Mouse (Mus musculus) small intestine, adult 2 months (tissue): Measurements from ENCODE around the gene Elp6. TPM values are rescaled to one million over a fixed set of nuclear protein-coding genes. Genes with fewer than 3 reads are reported as not detected.

Experiments used
- H3K27ac ChIP-seq: fragments of 200-500 bp; 2 replicates; pipeline ENCODE4 v1.5.1; 2012; ENCODE audit warnings: low read depth, low read length, control low read depth, inconsistent platforms; ENCODE audit not compliant: insufficient read depth
- H3K27me3 ChIP-seq: fragments of 200-500 bp; 2 replicates; pipeline ENCODE4 v1.6.1; 2012; ENCODE audit warnings: mild to moderate bottlenecking, moderate library complexity, low read length, inconsistent platforms; ENCODE audit not compliant: control insufficient read depth, insufficient read depth
- H3K36me3 ChIP-seq: fragments of 200-500 bp; 2 replicates; pipeline ENCODE4 v1.6.1; 2012; ENCODE audit warnings: mild to moderate bottlenecking, low read length, control low read depth, inconsistent platforms; ENCODE audit not compliant: control insufficient read depth, insufficient read depth
- H3K4me1 ChIP-seq: fragments of 200-500 bp; 2 replicates; pipeline ENCODE4 v1.6.1; 2012; ENCODE audit warnings: low read length, inconsistent platforms, mixed read lengths; ENCODE audit not compliant: control insufficient read depth, insufficient read depth, insufficient read length
- H3K4me3 ChIP-seq: fragments of 200-500 bp; 2 replicates; pipeline ENCODE4 v1.5.1; 2012; ENCODE audit warnings: low read depth, mild to moderate bottlenecking, control low read depth, inconsistent platforms, low read length, moderate library complexity
- CTCF ChIP-seq: fragments of 200-500 bp; IDR thresholded peaks from 2 replicates; pipeline ENCODE4 v1.5.1; 2012; ENCODE audit warnings: low read depth, mild to moderate bottlenecking, control low read depth, inconsistent platforms, low read length, moderate library complexity, mixed read lengths; ENCODE audit not compliant: insufficient replicate concordance, insufficient read length; ENCODE audit errors: extremely low read depth
- POLR2A ChIP-seq: fragments of 200-500 bp; IDR thresholded peaks from 2 replicates; pipeline ENCODE4 v1.6.1; 2012; ENCODE audit warnings: low read depth, mild to moderate bottlenecking, control low read depth, inconsistent platforms, low read length, moderate library complexity
- WGBS: fragments of 180-500 bp; shearing (Covaris S2); methylation state at CpG from one replicate; pipeline ENCODE4 v1.1.7; 2018; 5-methylcytosine and 5-hydroxymethylcytosine counted together
- polyA plus RNA-seq: library from polyadenylated mRNA; depleted of rRNA; stranded (reverse); fragments of >200 nt; gene quantifications from 2 replicates; pipeline ENCODE4 v1.2.3, GENCODE M21; 2012

The Elp6 gene
- polyA plus RNA-seq, 1 experiment, result 5.7 TPM

- H3K4me1 ChIP-seq, result no peaks in the 10 kb centered on the region
- no peaks in the 10 kb centered on the region for H3K36me3 ChIP-seq
- WGBS, result 93% methylated on average over 3 of the region's 3 CpGs
- no peaks in the 10 kb centered on the region for H3K27me3 ChIP-seq
- TF ChIP-seq POLR2A, result no peak
- no peak for TF ChIP-seq CTCF
- H3K4me3 ChIP-seq, result no peak overlapping the region
- no peak overlapping the region for H3K27ac ChIP-seq
Observed at GRCm38 (mm10) chr9:110272330-110272729, 32.6 kb upstream of the Elp6 start.

GRCm38 (mm10) chr9:110273507-110273906 lies 31.5 kb upstream of the Elp6 start:
- no peak overlapping the region for H3K27ac ChIP-seq
- H3K36me3 ChIP-seq, result no peaks in the 10 kb centered on the region
- no peaks in the 10 kb centered on the region for H3K4me1 ChIP-seq
- no peak overlapping the region for H3K4me3 ChIP-seq
- WGBS, result 65% methylated on average over 4 of the region's 4 CpGs
- no peaks in the 10 kb centered on the region for H3K27me3 ChIP-seq
- no peak for TF ChIP-seq CTCF
- TF ChIP-seq POLR2A, result no peak

GRCm38 (mm10) chr9:110275882-110276281 lies 29.1 kb upstream of the Elp6 start:
- no peak overlapping the region for H3K27ac ChIP-seq
- no peak overlapping the region for H3K4me3 ChIP-seq
- no peaks in the 10 kb centered on the region for H3K36me3 ChIP-seq
- H3K4me1 ChIP-seq, result no peaks in the 10 kb centered on the region
- WGBS, result 67% methylated on average over 5 of the region's 5 CpGs
- no peaks in the 10 kb centered on the region for H3K27me3 ChIP-seq
- TF ChIP-seq POLR2A (no peak), CTCF (no peak)

GRCm38 (mm10) chr9:110277431-110277881 lies 27.5 kb upstream of the Elp6 start:
- no peak overlapping the region for H3K4me3 ChIP-seq
- H3K4me1 ChIP-seq, result no peaks in the 10 kb centered on the region
- no peaks in the 10 kb centered on the region for H3K36me3 ChIP-seq
- WGBS, result 63% methylated on average over 8 of the region's 8 CpGs
- H3K27me3 ChIP-seq, result no peaks in the 10 kb centered on the region
- TF ChIP-seq POLR2A, result no peak
- TF ChIP-seq CTCF, result no peak
- no peak overlapping the region for H3K27ac ChIP-seq

GRCm38 (mm10) chr9:110284075-110284697 lies 20.8 kb upstream of the Elp6 start:
- Histone ChIP-seq H3K36me3 (no peaks in the 10 kb centered on the region), H3K27ac (no peak overlapping the region), H3K27me3 (no peaks in the 10 kb centered on the region), H3K4me3 (no peak overlapping the region), H3K4me1 (no peaks in the 10 kb centered on the region)
- TF ChIP-seq POLR2A (no peak), CTCF (no peak)
- WGBS, result 91% methylated on average over 10 of the region's 10 CpGs

- TF ChIP-seq POLR2A, result no peak
- no peak for TF ChIP-seq CTCF
- no peaks in the 10 kb centered on the region for H3K36me3 ChIP-seq
- H3K27ac ChIP-seq, result no peak overlapping the region
- H3K4me1 ChIP-seq, result no peaks in the 10 kb centered on the region
- no peak overlapping the region for H3K4me3 ChIP-seq
- H3K27me3 ChIP-seq, result no peaks in the 10 kb centered on the region
- WGBS, result 84% methylated on average over 7 of the region's 7 CpGs
Observed at GRCm38 (mm10) chr9:110287321-110287924, 17.6 kb upstream of the Elp6 start.

GRCm38 (mm10) chr9:110293254-110293718 lies 11.7 kb upstream of the Elp6 start:
- Histone ChIP-seq H3K27me3 (no peaks in the 10 kb centered on the region), H3K27ac (no peak overlapping the region), H3K4me3 (no peak overlapping the region), H3K4me1 (no peaks in the 10 kb centered on the region), H3K36me3 (no peaks in the 10 kb centered on the region)
- 73% methylated on average over 12 of the region's 12 CpGs for WGBS
- TF ChIP-seq CTCF (no peak), POLR2A (no peak)
